Mouse (Mus musculus): Measurements from ENCODE around the gene Tmem150c. TPM values are rescaled to one million over a fixed set of nuclear protein-coding genes. Genes with fewer than 3 reads are reported as not detected.

Tmem150c gene
- polyA plus RNA-seq, 1 experiment from 2014 or later: 31.9 TPM

DNA sequence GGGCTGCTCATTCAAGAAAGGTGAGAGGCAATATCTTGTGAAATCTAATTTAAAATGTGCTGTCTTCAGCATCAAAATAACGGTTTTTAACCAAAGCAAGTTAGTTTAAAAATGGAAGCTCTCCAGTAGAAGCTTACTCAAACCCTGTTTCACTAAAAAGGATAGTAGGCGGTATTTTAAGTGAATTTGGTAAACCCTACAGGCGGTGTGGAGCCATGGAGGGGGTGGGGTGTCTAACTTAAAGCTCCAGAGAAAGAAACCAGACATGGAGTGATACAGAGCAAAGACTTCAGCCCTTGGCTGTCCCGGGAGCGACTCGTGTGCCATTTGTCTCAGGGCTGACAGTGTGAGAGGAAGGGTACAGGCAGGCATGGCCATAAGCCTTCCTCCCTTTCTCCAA is 4.0 kb downstream of the Tmem150c start:
- Histone ChIP-seq H3K36me3 (ENCODE audit: control insufficient read depth, insufficient read depth) (no peaks in the 10 kb centered on the region), H3K9me3 (ENCODE audit: control insufficient read depth, low read length) (no peaks in the 10 kb centered on the region; the same call in 1 of the 2 replicates), H3K27me3 (replicated peaks; ENCODE audit: control insufficient read depth, insufficient read depth, low read length) (no peaks in the 10 kb centered on the region), H3K27ac (ENCODE audit: low read length) (0 out of 2 replicates have a peak overlapping the region, but pooled peaks have one; percentile 4), H3K4me1 (replicated peaks; ENCODE audit: control insufficient read depth, insufficient read depth, low read length) (peaks cover 10% of the 10 kb centered on the region), H3K4me3 (replicated peaks; ENCODE audit: low read length) (no peak overlapping the region), H3K4me2 (ENCODE audit: low read length) (no peak overlapping the region), H3K9ac (replicated peaks; ENCODE audit: low read depth, low read length) (no peak overlapping the region)
- ATAC-seq: no peak
- 87% methylated on average over 6 of the region's 6 CpGs for WGBS

DNA sequence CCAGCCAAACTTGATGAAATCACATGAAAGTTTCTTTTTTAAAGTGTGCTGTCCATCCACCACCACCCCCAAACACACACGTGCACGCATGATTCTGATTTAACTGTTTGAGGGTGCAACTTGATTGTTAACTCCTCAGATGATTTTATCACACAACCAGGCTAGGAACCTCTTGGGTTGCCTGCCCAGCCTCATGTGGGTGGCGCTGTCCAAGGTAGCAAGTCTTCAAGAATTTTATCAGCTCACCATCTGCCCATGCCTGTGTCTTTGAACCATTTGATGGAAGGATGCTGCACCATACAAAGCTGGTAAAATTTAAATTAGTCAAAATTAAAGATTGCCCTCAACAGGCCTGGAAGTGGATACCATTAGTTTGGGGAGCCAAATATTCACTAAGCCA is 9.6 kb downstream of the Tmem150c start:
- WGBS: 70% methylated on average over 3 of the region's 3 CpGs
- ATAC-seq: no peak

DNA sequence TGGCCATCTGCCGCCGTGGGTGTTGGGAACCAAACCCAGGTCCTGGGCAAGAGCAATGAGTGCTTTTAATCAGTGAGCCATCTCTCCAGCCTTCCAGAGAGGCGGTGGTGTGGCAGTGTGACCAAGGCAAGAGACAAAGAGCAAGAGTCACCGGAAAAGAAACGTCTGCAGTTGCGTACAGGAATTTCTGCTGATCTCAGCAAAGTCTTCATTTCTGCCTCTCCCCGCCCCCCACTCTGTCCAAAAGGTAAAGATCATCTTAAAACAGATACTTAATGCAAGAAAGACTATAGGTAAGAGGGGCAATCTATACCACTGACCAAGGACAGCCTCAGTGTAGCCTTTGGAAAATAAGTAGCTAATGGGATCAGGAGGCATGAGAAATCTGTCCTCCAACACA is 14.8 kb downstream of the Tmem150c start:
- Histone ChIP-seq H3K27ac (ENCODE audit: low read length) (no peak overlapping the region), H3K4me2 (ENCODE audit: low read length) (no peak overlapping the region), H3K36me3 (ENCODE audit: control insufficient read depth, insufficient read depth) (no peaks in the 10 kb centered on the region), H3K9me3 (ENCODE audit: control insufficient read depth, low read length) (no peaks in the 10 kb centered on the region), H3K9ac (replicated peaks; ENCODE audit: low read depth, low read length) (no peak overlapping the region), H3K4me3 (replicated peaks; ENCODE audit: low read length) (no peak overlapping the region), H3K27me3 (replicated peaks; ENCODE audit: control insufficient read depth, insufficient read depth, low read length) (no peaks in the 10 kb centered on the region), H3K4me1 (replicated peaks; ENCODE audit: control insufficient read depth, insufficient read depth, low read length) (no peaks in the 10 kb centered on the region)
- 91% methylated on average over 7 of the region's 7 CpGs for WGBS
- no peak for ATAC-seq

More for the DNA sequence above, 9.6 kb downstream of the Tmem150c start:
- Histone ChIP-seq H3K9ac (replicated peaks; ENCODE audit: low read depth, low read length) (no peak overlapping the region), H3K36me3 (ENCODE audit: control insufficient read depth, insufficient read depth) (no peaks in the 10 kb centered on the region), H3K9me3 (ENCODE audit: control insufficient read depth, low read length) (no peaks in the 10 kb centered on the region; the same call in 1 of the 2 replicates), H3K4me3 (replicated peaks; ENCODE audit: low read length) (no peak overlapping the region), H3K27ac (ENCODE audit: low read length) (no peak overlapping the region), H3K4me1 (replicated peaks; ENCODE audit: control insufficient read depth, insufficient read depth, low read length) (no peaks in the 10 kb centered on the region), H3K4me2 (ENCODE audit: low read length) (no peak overlapping the region), H3K27me3 (replicated peaks; ENCODE audit: control insufficient read depth, insufficient read depth, low read length) (no peaks in the 10 kb centered on the region)

DNA sequence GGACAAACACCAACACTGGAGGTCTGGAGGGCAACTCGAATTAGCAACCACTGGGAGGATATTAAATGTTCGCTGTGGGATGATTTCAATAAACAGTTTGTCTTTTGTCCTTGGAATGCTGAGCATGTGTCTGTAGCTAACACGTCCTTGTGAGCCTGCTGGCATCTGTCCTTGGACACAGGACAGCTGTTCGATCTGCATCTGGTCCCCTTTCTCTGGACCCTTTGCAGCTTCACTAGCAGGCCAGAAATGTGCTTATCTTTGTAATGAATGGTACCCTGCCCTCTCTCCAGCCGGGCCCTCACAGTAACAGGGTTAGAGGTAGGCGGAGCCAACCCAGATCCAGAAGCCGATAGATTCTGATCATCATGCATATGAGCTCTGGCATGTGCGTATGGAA is 32.3 kb downstream of the Tmem150c start:
- 68% methylated on average over 8 of the region's 8 CpGs for WGBS
- no peak overlapping the region for H3K9ac ChIP-seq (replicated peaks; ENCODE audit: low read depth, low read length)
- no peak overlapping the region for H3K4me2 ChIP-seq (ENCODE audit: low read length)
- no peaks in the 10 kb centered on the region for H3K36me3 ChIP-seq (ENCODE audit: control insufficient read depth, insufficient read depth)
- peaks cover 10% of the 10 kb centered on the region for H3K4me1 ChIP-seq (replicated peaks; ENCODE audit: control insufficient read depth, insufficient read depth, low read length)
- H3K4me3 ChIP-seq (replicated peaks; ENCODE audit: low read length): no peak overlapping the region
- no peak for ATAC-seq
- H3K27ac ChIP-seq (ENCODE audit: low read length): peak overlapping the region; percentile 3; the same call in 1 of the 2 replicates
- no peaks in the 10 kb centered on the region for H3K27me3 ChIP-seq (replicated peaks; ENCODE audit: control insufficient read depth, insufficient read depth, low read length)
- H3K9me3 ChIP-seq (ENCODE audit: control insufficient read depth, low read length): no peaks in the 10 kb centered on the region

DNA sequence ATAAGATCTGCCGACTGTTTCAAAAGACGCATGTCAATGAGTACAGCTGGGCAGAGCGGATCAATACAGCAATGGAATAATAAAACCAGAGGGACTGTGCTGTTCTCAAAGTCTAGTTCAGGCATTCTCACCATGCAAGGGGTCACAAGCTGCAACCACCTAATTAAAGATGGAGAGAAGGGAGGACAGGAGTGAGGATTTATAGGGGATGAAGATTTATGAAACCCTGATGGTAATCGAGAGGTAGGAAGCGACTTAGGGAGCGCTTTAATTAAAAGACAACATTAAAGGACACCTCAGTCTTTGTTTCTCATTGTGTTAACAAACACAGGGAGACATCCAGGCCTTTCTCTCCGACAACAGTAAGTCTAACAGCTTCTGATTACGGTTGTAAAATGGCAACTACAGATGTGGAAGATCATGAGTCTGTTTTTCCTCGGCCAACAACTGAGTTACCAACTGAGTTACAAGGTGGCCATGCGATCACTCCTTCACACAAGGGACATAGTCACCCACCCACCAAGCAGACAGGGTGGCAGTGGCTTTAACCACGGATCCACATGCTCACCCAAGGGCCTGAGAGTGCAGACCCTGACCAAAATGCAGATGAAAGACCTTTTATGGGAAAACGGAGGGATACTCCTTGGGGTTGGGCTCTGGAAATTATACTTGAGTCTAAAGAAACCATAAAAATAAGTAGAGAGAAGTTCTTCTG is 34.0 kb downstream of the Tmem150c start:
- Histone ChIP-seq H3K9me3 (ENCODE audit: control insufficient read depth, low read length) (no peaks in the 10 kb centered on the region), H3K27me3 (replicated peaks; ENCODE audit: control insufficient read depth, insufficient read depth, low read length) (no peaks in the 10 kb centered on the region), H3K9ac (replicated peaks; ENCODE audit: low read depth, low read length) (no peak overlapping the region), H3K27ac (ENCODE audit: low read length) (no peak overlapping the region), H3K36me3 (ENCODE audit: control insufficient read depth, insufficient read depth) (no peaks in the 10 kb centered on the region), H3K4me2 (ENCODE audit: low read length) (no peak overlapping the region), H3K4me3 (replicated peaks; ENCODE audit: low read length) (no peak overlapping the region), H3K4me1 (replicated peaks; ENCODE audit: control insufficient read depth, insufficient read depth, low read length) (peaks cover 18% of the 10 kb centered on the region)
- no peak for ATAC-seq
- WGBS: 80% methylated on average over 12 of the region's 12 CpGs

DNA sequence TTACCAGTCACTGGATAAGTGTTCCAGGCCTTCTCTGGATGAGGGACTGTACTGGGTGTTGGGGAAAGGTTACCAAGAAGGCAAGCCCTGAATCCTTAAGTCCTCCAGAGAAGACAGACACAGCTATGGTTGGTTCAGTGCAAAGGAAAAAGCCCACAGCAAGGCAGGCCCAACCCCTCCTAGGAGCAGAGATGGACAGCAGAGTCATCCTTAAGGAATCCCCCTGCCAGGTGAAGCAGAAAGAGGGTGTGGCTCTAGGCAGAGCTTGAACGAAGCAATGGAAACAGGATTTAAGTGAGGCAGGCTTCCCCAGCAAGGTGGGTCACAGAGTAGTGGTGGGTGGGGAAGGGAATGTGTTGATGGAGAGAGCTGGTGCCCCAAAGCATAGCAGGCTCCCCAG is 35.1 kb downstream of the Tmem150c start:
- H3K9me3 ChIP-seq (ENCODE audit: control insufficient read depth, low read length): no peaks in the 10 kb centered on the region
- no peak overlapping the region for H3K9ac ChIP-seq (replicated peaks; ENCODE audit: low read depth, low read length)
- no peak overlapping the region for H3K4me2 ChIP-seq (ENCODE audit: low read length)
- H3K4me1 ChIP-seq (replicated peaks; ENCODE audit: control insufficient read depth, insufficient read depth, low read length): peaks cover 21% of the 10 kb centered on the region
- H3K27ac ChIP-seq (ENCODE audit: low read length): no peak overlapping the region
- no peak overlapping the region for H3K4me3 ChIP-seq (replicated peaks; ENCODE audit: low read length)
- no peaks in the 10 kb centered on the region for H3K36me3 ChIP-seq (ENCODE audit: control insufficient read depth, insufficient read depth)
- no peak for ATAC-seq
- WGBS: 38% methylated on average over 1 of the region's 1 CpGs
- no peaks in the 10 kb centered on the region for H3K27me3 ChIP-seq (replicated peaks; ENCODE audit: control insufficient read depth, insufficient read depth, low read length)

DNA sequence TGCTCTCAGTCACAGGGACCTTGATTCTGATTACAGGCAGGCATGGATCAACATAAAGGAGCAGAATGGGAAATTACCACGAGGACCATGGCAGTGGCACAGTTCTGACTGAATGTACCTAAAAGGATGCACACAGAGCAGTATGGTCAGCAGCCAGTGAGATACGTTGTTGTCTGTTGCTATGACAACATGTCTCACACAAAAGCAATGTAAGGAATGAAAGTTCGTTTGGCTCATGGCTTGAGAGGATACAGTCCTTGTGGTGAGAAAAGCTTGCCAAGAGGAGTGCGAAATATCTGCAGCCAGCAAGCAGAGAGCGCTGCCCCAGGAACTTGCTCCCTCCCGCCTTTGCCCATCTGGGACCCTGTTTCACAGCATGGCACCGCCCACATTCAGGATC is 36.3 kb downstream of the Tmem150c start:
- Histone ChIP-seq H3K36me3 (ENCODE audit: control insufficient read depth, insufficient read depth) (no peaks in the 10 kb centered on the region), H3K27me3 (replicated peaks; ENCODE audit: control insufficient read depth, insufficient read depth, low read length) (no peaks in the 10 kb centered on the region), H3K4me3 (replicated peaks; ENCODE audit: low read length) (no peak overlapping the region), H3K4me2 (ENCODE audit: low read length) (no peak overlapping the region), H3K4me1 (replicated peaks; ENCODE audit: control insufficient read depth, insufficient read depth, low read length) (peaks cover 23% of the 10 kb centered on the region), H3K9me3 (ENCODE audit: control insufficient read depth, low read length) (no peaks in the 10 kb centered on the region), H3K27ac (ENCODE audit: low read length) (peak overlapping the region; percentile 8; the same call in 1 of the 2 replicates), H3K9ac (replicated peaks; ENCODE audit: low read depth, low read length) (no peak overlapping the region)
- ATAC-seq: 0 out of 2 replicates have a peak, but pooled peaks have one; percentile 39
- 39% methylated on average over 7 of the region's 7 CpGs for WGBS

DNA sequence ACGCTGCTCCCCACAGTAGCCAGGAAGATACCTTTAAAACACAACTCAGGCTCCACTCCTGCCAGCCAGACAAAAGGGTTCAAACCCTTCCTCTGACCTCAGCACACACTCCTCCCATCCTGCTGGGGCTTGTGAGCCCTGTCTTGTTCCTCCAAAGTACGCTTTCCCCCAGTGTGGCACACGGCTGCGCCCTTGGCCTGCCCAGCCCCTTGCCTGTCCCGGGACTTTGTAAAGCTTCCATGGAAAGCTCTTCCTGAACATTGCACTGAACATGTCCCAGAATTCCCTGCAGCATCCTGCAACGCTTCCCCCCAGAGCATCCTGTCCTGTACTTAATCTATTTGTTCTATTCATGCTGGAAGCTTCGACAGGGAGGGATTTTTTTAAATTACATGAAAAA is 38.4 kb downstream of the Tmem150c start:
- Histone ChIP-seq H3K9me3 (ENCODE audit: control insufficient read depth, low read length) (no peaks in the 10 kb centered on the region), H3K27me3 (replicated peaks; ENCODE audit: control insufficient read depth, insufficient read depth, low read length) (no peaks in the 10 kb centered on the region), H3K9ac (replicated peaks; ENCODE audit: low read depth, low read length) (peak overlapping the region; percentile 49), H3K4me2 (ENCODE audit: low read length) (peak overlapping the region; percentile 50), H3K4me1 (replicated peaks; ENCODE audit: control insufficient read depth, insufficient read depth, low read length) (peaks cover 13% of the 10 kb centered on the region), H3K27ac (ENCODE audit: low read length) (peak overlapping the region; percentile 51), H3K4me3 (replicated peaks; ENCODE audit: low read length) (no peak overlapping the region), H3K36me3 (ENCODE audit: control insufficient read depth, insufficient read depth) (no peaks in the 10 kb centered on the region)
- 33% methylated on average over 7 of the region's 7 CpGs for WGBS
- peak; percentile 13; the same call in 1 of the 2 replicates for ATAC-seq

DNA sequence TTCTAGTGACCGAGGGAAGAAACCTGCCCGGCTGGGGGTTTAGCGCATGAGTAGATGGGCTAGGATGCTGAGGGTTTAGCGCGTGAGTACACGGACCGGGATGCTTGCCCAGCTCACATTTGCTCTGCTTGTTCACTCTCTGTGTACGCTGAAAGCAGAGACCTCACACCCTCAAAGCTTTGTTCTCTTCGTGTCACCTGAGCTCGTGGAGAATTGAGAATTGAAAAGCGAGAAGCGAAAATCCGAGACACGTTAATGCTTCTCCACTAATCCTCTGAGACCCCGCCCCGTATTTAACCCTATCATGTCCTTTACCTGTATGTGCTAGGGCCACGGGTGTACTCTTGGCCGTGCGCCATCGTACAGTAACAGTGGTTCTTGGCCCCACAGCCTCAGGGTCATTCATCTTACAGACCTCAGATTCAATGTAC is 38.9 kb downstream of the Tmem150c start:
- H3K36me3 ChIP-seq (ENCODE audit: control insufficient read depth, insufficient read depth): no peaks in the 10 kb centered on the region
- WGBS: 1% methylated on average over 20 of the region's 20 CpGs

More for the DNA sequence above, 38.9 kb downstream of the Tmem150c start:
- Histone ChIP-seq H3K4me2 (ENCODE audit: low read length) (peak overlapping the region; percentile 50), H3K4me1 (replicated peaks; ENCODE audit: control insufficient read depth, insufficient read depth, low read length) (peaks cover 13% of the 10 kb centered on the region), H3K27me3 (replicated peaks; ENCODE audit: control insufficient read depth, insufficient read depth, low read length) (no peaks in the 10 kb centered on the region), H3K9ac (replicated peaks; ENCODE audit: low read depth, low read length) (peak overlapping the region; percentile 49), H3K27ac (ENCODE audit: low read length) (peak overlapping the region; percentile 51), H3K4me3 (replicated peaks; ENCODE audit: low read length) (peak overlapping the region; percentile 34), H3K9me3 (ENCODE audit: control insufficient read depth, low read length) (no peaks in the 10 kb centered on the region)
- peak; percentile 49 for ATAC-seq

Data from forebrain, embryonic 16.5 days (tissue).